Comparison of ENCODE assay signal across 28 mouse cellular contexts in the genomic region with DNA sequence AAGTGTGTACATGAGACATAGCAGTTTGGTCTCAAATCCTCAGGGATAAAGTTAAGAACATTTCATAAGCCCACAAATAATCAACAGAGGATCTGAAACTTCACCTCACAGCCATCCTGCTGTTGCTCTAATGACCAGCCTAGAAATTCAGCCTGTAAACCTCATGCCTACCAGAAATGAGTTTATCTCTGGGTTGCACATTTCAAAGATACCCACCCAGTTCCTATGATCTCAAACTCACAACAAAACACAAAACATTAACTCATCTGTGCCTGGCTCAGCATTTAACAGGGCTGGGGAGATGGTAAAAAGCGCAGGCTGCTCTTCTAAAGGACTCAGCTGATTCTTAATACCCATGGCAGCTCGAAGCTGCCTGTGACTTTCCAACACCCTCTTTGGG. TPM values are rescaled to one million over a fixed set of nuclear protein-coding genes. Genes with fewer than 3 reads are reported as not detected.
A peak's percentile ranks its signal among the peaks of the same experiment; 100 is the strongest.
DNase-seq lines count a peak whose midpoint lies in the region; ATAC-seq and TF ChIP-seq lines count a peak whose summit lies in the region.
"Had no signal": no experiment of that assay in that cellular context is flagged by ENCODE, and none has a peak within 500 bp of the region (broad histone marks: within the 10 kb centered on the region; RNA-seq: fewer than 3 reads in every experiment).

No protein-coding gene starts in this region.

- no peak for TF ChIP-seq POLR2A in MEL (IDR thresholded peaks at IDR 0.05; ENCODE audit: control insufficient read depth in 1 of 2, insufficient read depth in 1 of 2, low read depth in 1 of 2, low read length in 2 of 2, poor library complexity in 1 of 2)

- no peaks in the 10 kb centered on the region for H3K79me2 ChIP-seq in MEL (ENCODE audit: control insufficient read depth, insufficient read depth, low read length, poor library complexity)

- 55% methylated on average over 2 of the region's 2 CpGs for WGBS in liver, embryonic 12.5 days (ENCODE audit: insufficient replicate concordance)
- 91% methylated on average over 2 of the region's 2 CpGs for WGBS in intestine, embryonic 16.5 days
- WGBS in midbrain, embryonic 14.5 days = 93% methylated on average over 2 of the region's 2 CpGs

- no peaks in the 10 kb centered on the region for H3K27me3 ChIP-seq in MEL (ENCODE audit: control insufficient read depth in 1 of 2, insufficient read depth in 2 of 2, low read length in 2 of 2)
- H3K27me3 ChIP-seq in liver, embryonic 12.5 days (replicated peaks) = no peaks in the 10 kb centered on the region
- no peaks in the 10 kb centered on the region for H3K27me3 ChIP-seq in intestine, embryonic 16.5 days (replicated peaks; ENCODE audit: control insufficient read depth, insufficient read depth, low read length)
- no peaks in the 10 kb centered on the region for H3K27me3 ChIP-seq in midbrain, embryonic 14.5 days (ENCODE audit: control insufficient read depth, insufficient read depth, low read length)
- H3K27me3 ChIP-seq: heart, embryonic 15.5 days; intestine, embryonic 15.5 days; megakaryocyte, embryonic 14.5 days; Patski had no signal

- peak overlapping the region; percentile 63 for H3K27ac ChIP-seq in MEL (ENCODE audit: control insufficient read depth, low read depth, low read length)
- peak overlapping the region; percentile 87 for H3K27ac ChIP-seq in liver, embryonic 12.5 days
- H3K27ac ChIP-seq in intestine, embryonic 16.5 days (ENCODE audit: low read length) = no peak overlapping the region
- H3K27ac ChIP-seq in midbrain, embryonic 14.5 days (replicated peaks; ENCODE audit: low read depth, low read length) = no peak overlapping the region
- H3K27ac ChIP-seq: forebrain, embryonic 10.5 days; heart, adult 2 months; heart, embryonic 15.5 days; intestine, embryonic 15.5 days; layer of hippocampus, adult 2 months had no signal

- no peak for TF ChIP-seq RAD21 in MEL (IDR thresholded peaks at IDR 0.05; ENCODE audit: low read depth, low read length)

- TF ChIP-seq EP300 in MEL (IDR thresholded peaks at IDR 0.05; ENCODE audit: low read depth in 1 of 2, low read length in 2 of 2) = peak; percentile 74 to 82

- no peak overlapping the region for H3K4me3 ChIP-seq in MEL (ENCODE audit: control insufficient read depth in 1 of 2, insufficient read depth in 1 of 2, low read depth in 2 of 2, low read length in 2 of 2)
- no peak overlapping the region for H3K4me3 ChIP-seq in liver, embryonic 12.5 days
- H3K4me3 ChIP-seq in intestine, embryonic 16.5 days (ENCODE audit: low read length) = no peak overlapping the region
- H3K4me3 ChIP-seq in midbrain, embryonic 14.5 days (replicated peaks; ENCODE audit: low read depth, low read length) = no peak overlapping the region
- H3K4me3 ChIP-seq: forebrain, embryonic 10.5 days; heart, adult 2 months; heart, embryonic 15.5 days; intestine, embryonic 15.5 days; layer of hippocampus, adult 2 months; megakaryocyte, embryonic 14.5 days had no signal

- no peaks in the 10 kb centered on the region for H3K9me3 ChIP-seq in MEL (replicated peaks; ENCODE audit: insufficient read depth, low read length)
- no peaks in the 10 kb centered on the region for H3K9me3 ChIP-seq in liver, embryonic 12.5 days (replicated peaks)
- no peaks in the 10 kb centered on the region for H3K9me3 ChIP-seq in intestine, embryonic 16.5 days (ENCODE audit: control insufficient read depth, low read length)
- H3K9me3 ChIP-seq in midbrain, embryonic 14.5 days (ENCODE audit: control insufficient read depth, low read length) = no peaks in the 10 kb centered on the region
- H3K9me3 ChIP-seq: forebrain, embryonic 10.5 days; heart, embryonic 15.5 days; intestine, embryonic 15.5 days; megakaryocyte, embryonic 14.5 days had no signal

- peak; percentile 72 for DNase-seq in MEL (ENCODE audit: low read depth, low spot score)
- no peak for DNase-seq in midbrain, embryonic 14.5 days
- DNase-seq: adrenal gland, adult 2 months; cerebellum, adult 2 months; cerebellum, postnatal 36 days; forebrain, postnatal 0 days; gastrocnemius, postnatal 14 days; heart, adult 2 months; heart, postnatal 4 days; kidney, adult 9 months; kidney, postnatal 25 days; lung, adult 18-20 months; lung, postnatal 14 days; right cerebral cortex, adult 18-20 months had no signal

- peaks cover 30 to 41% of the 10 kb centered on the region in 2 experiments for H3K36me3 ChIP-seq in MEL (ENCODE audit: control insufficient read depth in 1 of 2, insufficient read depth in 2 of 2, low read length in 2 of 2)
- peaks cover 60% of the 10 kb centered on the region for H3K36me3 ChIP-seq in liver, embryonic 12.5 days
- H3K36me3 ChIP-seq in intestine, embryonic 16.5 days (ENCODE audit: control insufficient read depth, insufficient read depth, low read length) = peaks cover 26% of the 10 kb centered on the region
- peaks cover 50% of the 10 kb centered on the region for H3K36me3 ChIP-seq in midbrain, embryonic 14.5 days (ENCODE audit: control insufficient read depth, insufficient read depth, low read length)

- H3K9ac ChIP-seq in MEL (ENCODE audit: control insufficient read depth, low read depth, low read length, poor library complexity, severe bottlenecking) = no peak overlapping the region
- peak overlapping the region; percentile 44 for H3K9ac ChIP-seq in liver, embryonic 12.5 days
- no peak overlapping the region for H3K9ac ChIP-seq in intestine, embryonic 16.5 days (ENCODE audit: low read depth, low read length)
- H3K9ac ChIP-seq in midbrain, embryonic 14.5 days (replicated peaks; ENCODE audit: low read length) = no peak overlapping the region
- H3K9ac ChIP-seq: forebrain, postnatal 0 days; heart, embryonic 15.5 days; intestine, embryonic 15.5 days had no signal

- TF ChIP-seq CTCF in MEL (IDR thresholded peaks at IDR 0.05 in 2 of 3, conservative IDR thresholded peaks at IDR 0.05 in 1 of 3; ENCODE audit: control insufficient read depth in 1 of 3, insufficient read depth in 1 of 3, low read depth in 2 of 3, low read length in 3 of 3, poor library complexity in 1 of 3, severe bottlenecking in 1 of 3) = no peak

- peaks cover 21 to 33% of the 10 kb centered on the region in 2 experiments for H3K4me1 ChIP-seq in MEL (ENCODE audit: control insufficient read depth in 1 of 2, insufficient read depth in 2 of 2, low read length in 2 of 2)
- peaks cover 55% of the 10 kb centered on the region for H3K4me1 ChIP-seq in liver, embryonic 12.5 days
- H3K4me1 ChIP-seq in intestine, embryonic 16.5 days (ENCODE audit: control insufficient read depth, insufficient read depth, low read length) = no peaks in the 10 kb centered on the region
- no peaks in the 10 kb centered on the region for H3K4me1 ChIP-seq in midbrain, embryonic 14.5 days (ENCODE audit: control insufficient read depth, insufficient read depth, low read length)
- H3K4me1 ChIP-seq: forebrain, embryonic 10.5 days; heart, embryonic 15.5 days; intestine, embryonic 15.5 days had no signal

- peak; percentile 79 for ATAC-seq in erythroblast, adult 5-6 weeks (replicated peaks; ENCODE audit: low FRiP score, poor library complexity, severe bottlenecking)
- peak; percentile 80 for ATAC-seq in liver, embryonic 12.5 days
- peak; percentile 58 for ATAC-seq in megakaryocyte progenitor cell, adult 5-6 weeks (replicated peaks; ENCODE audit: poor library complexity)
- ATAC-seq in intestine, embryonic 16.5 days = no peak
- no peak for ATAC-seq in midbrain, embryonic 14.5 days (ENCODE audit: low FRiP score, low TSS enrichment)
- ATAC-seq in megakaryocyte, adult 5-6 weeks (ENCODE audit: poor library complexity, severe bottlenecking) = no peak
- ATAC-seq: CD4-positive, CD25-positive, alpha-beta regulatory T cell, adult 4 months; forebrain, postnatal 0 days; hindbrain, embryonic 16.5 days; intestine, embryonic 15.5 days; midbrain, embryonic 16.5 days; Patski had no signal

- H3K4me2 ChIP-seq in liver, embryonic 12.5 days = peak overlapping the region; percentile 33
- H3K4me2 ChIP-seq in intestine, embryonic 16.5 days (ENCODE audit: low read depth, low read length) = no peak overlapping the region
- H3K4me2 ChIP-seq in midbrain, embryonic 14.5 days (ENCODE audit: low read length) = no peak overlapping the region
- H3K4me2 ChIP-seq: heart, embryonic 15.5 days; intestine, embryonic 15.5 days had no signal

TF ChIP-seq in MEL, 35 proteins besides CTCF, POLR2A, EP300 and RAD21 (continues in another document):
- TF ChIP-seq POLR2AphosphoS2 (IDR thresholded peaks at IDR 0.05; ENCODE audit: low read length) (no peak), CHD1 (IDR thresholded peaks at IDR 0.05; ENCODE audit: low read depth, low read length) (no peak), JUND (IDR thresholded peaks at IDR 0.05; ENCODE audit: low read depth, low read length) (no peak), USF1 (IDR thresholded peaks at IDR 0.05; ENCODE audit: low read depth, low read length) (no peak)

RNA-seq across cellular contexts. Expression of a gene that starts 11.0 kb away (rescaled TPM):
- total RNA-seq in MEL (2012; rRNA removed) = 0.12 and 0.20 TPM in 2 replicates
- polyA plus RNA-seq in MEL (2012; ENCODE audit: insufficient read depth in 1 of 2, insufficient read length in 2 of 2, low read depth in 1 of 2, low replicate concordance in 2 of 2, missing spikeins in 1 of 2) = under 1 TPM in 1 of 2 experiments, not detected in 1; 0.11 TPM
- total RNA-seq in erythroblast, adult 5-6 weeks (2015; ENCODE audit: low replicate concordance) = 0.58 TPM in 1 of 2 replicates, not detected in the other
- total RNA-seq in erythroblast, adult 5-6 weeks (2017; ENCODE audit: low replicate concordance) = 1.4 TPM in 1 of 2 replicates, not detected in the other
- polyA plus RNA-seq in liver, embryonic 12.5 days (2016; fragmentation: Nextera tagmentation; extraction: Ambion mirVana) = 0.65 and 1.1 TPM in 2 replicates
- total RNA-seq in megakaryocyte progenitor cell, adult 5-6 weeks (2015) = 0.24 and 0.32 TPM in 2 replicates
- total RNA-seq in megakaryocyte progenitor cell, adult 5-6 weeks (2017) = 0.08 and 0.17 TPM in 2 replicates
- polyA plus RNA-seq in intestine, embryonic 16.5 days (2015; fragmentation: Nextera tagmentation; extraction: Ambion mirVana) = 15.2 and 16.5 TPM in 2 replicates
- 2.6 and 3.2 TPM in 2 replicates for polyA plus RNA-seq in midbrain, embryonic 14.5 days (2014; fragmentation: Nextera tagmentation; extraction: Ambion mirVana)
- 0.59 and 1.7 TPM in 2 replicates for total RNA-seq in megakaryocyte, adult 5-6 weeks (2015)
- 1.1 and 1.3 TPM in 2 replicates for total RNA-seq in megakaryocyte, adult 5-6 weeks (2017)
- polyA plus RNA-seq: adrenal gland, adult 2 months; CD4-positive, CD25-positive, alpha-beta regulatory T cell, adult 4 months had no signal

RNA-seq across cellular contexts. Expression of a gene that starts 23.9 kb away (rescaled TPM):
- total RNA-seq in MEL (2012; rRNA removed) = 575 and 609 TPM in 2 replicates
- 1,000 to 10,000 TPM in 1 of 2 experiments, 100 to 1,000 TPM in 1; 105 to 1,042 TPM for polyA plus RNA-seq in MEL (2012; ENCODE audit: insufficient read depth in 1 of 2, insufficient read length in 2 of 2, low read depth in 1 of 2, low replicate concordance in 2 of 2, missing spikeins in 1 of 2)
- total RNA-seq in erythroblast, adult 5-6 weeks (2015; ENCODE audit: low replicate concordance) = 299 and 322 TPM in 2 replicates
- total RNA-seq in erythroblast, adult 5-6 weeks (2017; ENCODE audit: low replicate concordance) = 366 and 388 TPM in 2 replicates
- polyA plus RNA-seq in liver, embryonic 12.5 days (2016; fragmentation: Nextera tagmentation; extraction: Ambion mirVana) = 88.6 and 105 TPM in 2 replicates
- total RNA-seq in megakaryocyte progenitor cell, adult 5-6 weeks (2015) = 568 and 581 TPM in 2 replicates
- total RNA-seq in megakaryocyte progenitor cell, adult 5-6 weeks (2017) = 577 and 593 TPM in 2 replicates
- 31.7 and 33.8 TPM in 2 replicates for polyA plus RNA-seq in intestine, embryonic 16.5 days (2015; fragmentation: Nextera tagmentation; extraction: Ambion mirVana)
- polyA plus RNA-seq in midbrain, embryonic 14.5 days (2014; fragmentation: Nextera tagmentation; extraction: Ambion mirVana) = 26.7 and 32.8 TPM in 2 replicates
- total RNA-seq in megakaryocyte, adult 5-6 weeks (2015) = 198 and 202 TPM in 2 replicates
- total RNA-seq in megakaryocyte, adult 5-6 weeks (2017) = 215 and 291 TPM in 2 replicates

Comparison
In these comparisons a context has a peak if more than half of its experiments do, and no peak if none do; other contexts are left out.
1. H3K27ac ChIP-seq: peak in MEL (single experiment) and liver, embryonic 12.5 days (single experiment); none in intestine, embryonic 16.5 days (single experiment) and midbrain, embryonic 14.5 days (single experiment).
2. ATAC-seq: peak in erythroblast, adult 5-6 weeks (single experiment), liver, embryonic 12.5 days (single experiment) and megakaryocyte progenitor cell, adult 5-6 weeks (single experiment); none in intestine, embryonic 16.5 days (single experiment), midbrain, embryonic 14.5 days (single experiment) and megakaryocyte, adult 5-6 weeks (single experiment).